Mouse (Mus musculus) forebrain, embryonic 11.5 days (tissue): ENCODE measurements around the gene Lpcat3. TPM values are rescaled to one million over a fixed set of nuclear protein-coding genes. Genes with fewer than 3 reads are reported as not detected.
"Not testable (repeated sequence)": the region's sequence is repeated elsewhere in the genome, so short reads cannot be mapped to it uniquely, and the experiment has no call there.

Experiments used
- ATAC-seq: fragments of 200-750 bp; cut with Nextera tagmentation; replicated peaks from 2 replicates; pipeline ENCODE4 v1.8.0; 2017; ENCODE audit warnings: moderate TSS enrichment; ENCODE audit not compliant: low FRiP score
- DNase-seq: peaks from one replicate; pipeline ENCODE4 v3.0.0-alpha.2; 2017; ENCODE audit warnings: low spot score
- H3K27ac ChIP-seq: fragments of 300-500 bp; sonication (generic); 2 replicates; pipeline ENCODE4 v1.5.1; 2014; ENCODE audit warnings: low read depth, low read length
- H3K27me3 ChIP-seq: fragments of 300-500 bp; sonication (generic); 2 replicates; pipeline ENCODE4 v1.6.1; 2014; ENCODE audit warnings: mild to moderate bottlenecking, low read length, mixed read lengths; ENCODE audit not compliant: control insufficient read depth, insufficient read depth
- H3K36me3 ChIP-seq: fragments of 300-500 bp; sonication (generic); 2 replicates; pipeline ENCODE4 v1.6.1; 2014; ENCODE audit warnings: mild to moderate bottlenecking, low read length, moderate library complexity, mixed read lengths; ENCODE audit not compliant: control insufficient read depth, insufficient read depth
- H3K4me1 ChIP-seq: fragments of 300-500 bp; sonication (generic); replicated peaks from 2 replicates; pipeline ENCODE4 v1.6.1; 2014; ENCODE audit warnings: low read length, mixed read lengths; ENCODE audit not compliant: control insufficient read depth, insufficient read depth
- H3K4me2 ChIP-seq: fragments of 300-500 bp; sonication (generic); 2 replicates; pipeline ENCODE4 v1.6.1; 2014; ENCODE audit warnings: low read depth, mild to moderate bottlenecking, low read length, moderate library complexity, mixed read lengths; ENCODE audit not compliant: severe bottlenecking
- H3K4me3 ChIP-seq: fragments of 300-500 bp; sonication (generic); 2 replicates; pipeline ENCODE4 v1.5.1; 2014; ENCODE audit warnings: low read depth, low read length
- H3K9ac ChIP-seq: fragments of 300-500 bp; sonication (generic); 2 replicates; pipeline ENCODE4 v1.6.1; 2014; ENCODE audit warnings: low read length
- H3K9me3 ChIP-seq: fragments of 300-500 bp; sonication (generic); 2 replicates; pipeline ENCODE4 v1.6.1; 2016; ENCODE audit warnings: low read length, mixed read lengths; ENCODE audit not compliant: control insufficient read depth
- WGBS: fragments of 180-500 bp; shearing (Covaris S2); extraction: QIAGEN DNeasy Blood & Tissue Kit; methylation state at CpG from one replicate; pipeline ENCODE4 v1.1.7; 2014; 5-methylcytosine and 5-hydroxymethylcytosine counted together
- polyA plus RNA-seq: library from polyadenylated mRNA; unstranded; fragments of >200 nt; fragmentation: Nextera tagmentation; extraction: Ambion mirVana; gene quantifications from 2 replicates; pipeline ENCODE4 v1.2.1, GENCODE M21; 2014

Lpcat3 gene
- polyA plus RNA-seq: 34.3 and 35.5 TPM in 2 replicates

- H3K36me3 ChIP-seq: no peaks in the 10 kb centered on the region
- H3K9ac ChIP-seq: peak within 1 kb of the TSS; percentile 67
- H3K27me3 ChIP-seq: no peaks in the 10 kb centered on the region
- no peaks in the 10 kb centered on the region for H3K9me3 ChIP-seq
- H3K4me1 ChIP-seq: 0 out of 2 replicates have a peak, but pooled peaks cover 2% of the 10 kb centered on the region
- peak within 1 kb of the TSS; percentile 59 for H3K4me3 ChIP-seq
- ATAC-seq (peak; percentile 98), DNase-seq (peak; percentile 99)
- WGBS: under 1% methylated on average over 84 of the region's 87 CpGs
- H3K4me2 ChIP-seq: peak within 1 kb of the TSS; percentile 60
- H3K27ac ChIP-seq: peak within 1 kb of the TSS; percentile 58; the same call in 1 of the 2 replicates
These were observed at the start of gene Lpcat3 for GRCm38 (mm10) chr6:124662477-124663423. TSS of gene Lpcat3 (plus strand) at chr6:124663027.

DNA sequence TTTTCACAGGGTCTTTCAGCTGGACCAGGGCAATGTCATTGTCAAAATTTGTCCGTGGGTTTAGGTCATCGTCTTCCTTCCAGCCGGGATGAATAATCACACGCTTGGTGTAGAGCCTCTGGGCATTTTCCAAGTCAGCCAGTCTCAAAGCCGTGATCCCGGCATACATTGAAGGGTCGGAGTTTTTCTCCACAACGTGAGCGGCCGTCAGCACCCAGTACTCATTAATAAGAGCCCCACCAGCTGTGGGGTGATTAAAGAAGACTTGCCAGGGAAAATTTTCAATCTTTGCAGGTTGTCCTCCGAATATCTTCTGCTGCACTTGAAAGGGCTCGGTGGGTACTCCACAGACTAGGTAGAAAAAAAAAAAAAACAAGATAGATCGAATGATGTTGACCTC, 37.2 kb upstream of the Lpcat3 start:
- 87% methylated on average over 13 of the region's 13 CpGs for WGBS
- DNase-seq: peak; percentile 36
- H3K36me3 ChIP-seq: no peaks in the 10 kb centered on the region

DNA sequence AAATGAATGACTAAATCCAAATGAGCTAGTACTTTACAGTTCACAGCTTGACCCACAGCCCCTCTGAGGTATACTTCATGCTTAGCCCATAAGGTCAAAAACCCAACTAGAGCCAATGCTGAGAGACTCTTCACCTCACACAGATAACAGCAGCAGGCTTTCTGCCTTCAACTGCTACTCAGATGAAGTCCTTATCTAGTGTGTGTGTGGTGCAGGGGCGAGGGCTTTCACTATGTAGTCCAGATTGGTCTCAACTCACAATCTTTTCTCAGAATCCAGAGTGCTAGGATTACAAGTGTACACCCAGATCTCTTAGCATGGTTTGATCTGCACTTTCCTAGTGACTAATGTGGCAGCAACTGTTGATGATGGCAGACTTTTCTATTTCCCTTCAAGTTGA, 36.6 kb upstream of the Lpcat3 start:
- H3K4me1 ChIP-seq, H3K4me3 ChIP-seq, H3K36me3 ChIP-seq, H3K9ac ChIP-seq, H3K9me3 ChIP-seq, H3K4me2 ChIP-seq, ATAC-seq, H3K27ac ChIP-seq, H3K27me3 ChIP-seq: not testable (repeated sequence)
- peak; percentile 6 for DNase-seq
- 47% methylated on average over 1 of the region's 1 CpGs for WGBS

More for the DNA sequence above, 37.2 kb upstream of the Lpcat3 start:
- no peak overlapping the region for H3K9ac ChIP-seq
- no peaks in the 10 kb centered on the region for H3K4me1 ChIP-seq
- H3K4me3 ChIP-seq: no peak overlapping the region
- H3K4me2 ChIP-seq: no peak overlapping the region
- ATAC-seq: no peak
- no peaks in the 10 kb centered on the region for H3K9me3 ChIP-seq
- H3K27me3 ChIP-seq: no peaks in the 10 kb centered on the region
- no peak overlapping the region for H3K27ac ChIP-seq

DNA sequence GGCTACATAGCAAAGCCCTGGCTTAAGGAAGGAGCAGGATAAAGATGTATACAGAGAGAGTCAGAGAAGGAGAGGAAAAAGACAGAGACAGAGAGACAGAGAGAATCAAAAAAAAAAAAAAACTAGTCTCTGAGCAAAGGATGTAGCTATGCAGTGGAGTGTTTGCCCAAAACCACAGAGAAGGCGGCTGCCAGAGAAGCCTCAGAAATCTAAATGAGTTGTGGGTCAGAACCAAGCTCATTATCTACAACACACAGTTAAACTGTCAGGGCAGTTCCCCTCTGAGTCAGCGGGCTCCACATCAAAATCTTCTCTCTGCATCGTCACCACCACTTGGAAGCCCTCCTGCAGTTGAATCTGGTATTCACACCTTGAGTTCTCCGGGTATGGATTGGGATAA, 32.1 kb upstream of the Lpcat3 start:
- no peak overlapping the region for H3K27ac ChIP-seq
- 74% methylated on average over 4 of the region's 4 CpGs for WGBS

DNA sequence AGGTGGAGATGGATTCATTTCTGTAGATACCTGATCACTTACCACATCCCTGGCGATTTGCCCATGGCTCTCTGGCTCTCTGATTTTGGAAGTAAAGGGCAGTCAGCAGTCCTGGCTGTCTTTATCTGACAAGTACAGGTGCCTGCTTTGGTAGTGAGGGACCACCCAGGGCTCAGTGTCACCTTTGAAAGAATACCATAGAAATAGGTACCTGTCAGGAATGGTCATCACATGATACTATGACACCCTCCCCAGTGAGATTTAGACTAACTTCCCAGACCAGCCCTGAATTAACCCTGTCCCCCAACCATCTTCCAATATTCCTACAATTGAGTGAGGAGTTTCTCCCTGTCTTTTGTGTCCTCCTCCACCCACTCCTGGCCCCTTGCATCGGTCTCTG, 26.8 kb upstream of the Lpcat3 start, which contains the start of gene C1s2:
C1s2 (minus strand) TSS at position 101 of the 400 bp plus-strand sequence.
- not testable (repeated sequence) for ATAC-seq, DNase-seq, H3K9ac ChIP-seq, H3K27me3 ChIP-seq, H3K27ac ChIP-seq, H3K4me2 ChIP-seq, H3K9me3 ChIP-seq, H3K4me1 ChIP-seq, H3K36me3 ChIP-seq, H3K4me3 ChIP-seq
- 80% methylated on average over 2 of the region's 2 CpGs for WGBS

More for the DNA sequence above, 32.1 kb upstream of the Lpcat3 start:
- no peaks in the 10 kb centered on the region for H3K4me1 ChIP-seq
- peak; percentile 10 for DNase-seq
- H3K36me3 ChIP-seq: no peaks in the 10 kb centered on the region
- no peak overlapping the region for H3K9ac ChIP-seq
- H3K4me3 ChIP-seq: no peak overlapping the region
- no peak for ATAC-seq
- no peaks in the 10 kb centered on the region for H3K9me3 ChIP-seq
- no peak overlapping the region for H3K4me2 ChIP-seq
- H3K27me3 ChIP-seq: no peaks in the 10 kb centered on the region

GRCm38 (mm10) chr6:124636858-124637460, 25.9 kb upstream of the Lpcat3 start:
- H3K27me3 ChIP-seq, H3K4me1 ChIP-seq, H3K36me3 ChIP-seq, ATAC-seq, H3K9ac ChIP-seq, H3K4me3 ChIP-seq, H3K9me3 ChIP-seq, H3K27ac ChIP-seq, H3K4me2 ChIP-seq: not testable (repeated sequence)
- 48% methylated on average over 6 of the region's 6 CpGs for WGBS
- peak; percentile 26 for DNase-seq

GRCm38 (mm10) chr6:124640041-124640440, 22.8 kb upstream of the Lpcat3 start:
- Histone ChIP-seq H3K9me3 (no peaks in the 10 kb centered on the region), H3K4me2 (no peak overlapping the region), H3K4me1 (no peaks in the 10 kb centered on the region), H3K27me3 (no peaks in the 10 kb centered on the region), H3K4me3 (no peak overlapping the region), H3K36me3 (no peaks in the 10 kb centered on the region), H3K9ac (no peak overlapping the region), H3K27ac (no peak overlapping the region)
- WGBS: 91% methylated on average over 3 of the region's 4 CpGs
- no peak for ATAC-seq
- no peak for DNase-seq

GRCm38 (mm10) chr6:124640997-124641396, 21.8 kb upstream of the Lpcat3 start:
- WGBS: 40% methylated on average over 8 of the region's 8 CpGs
- ATAC-seq: no peak
- peak; percentile 71 for DNase-seq

More at GRCm38 (mm10) chr6:124640997-124641396, 21.8 kb upstream of the Lpcat3 start:
- Histone ChIP-seq H3K4me2 (no peak overlapping the region), H3K9me3 (no peaks in the 10 kb centered on the region), H3K4me1 (no peaks in the 10 kb centered on the region), H3K27me3 (no peaks in the 10 kb centered on the region), H3K4me3 (no peak overlapping the region), H3K9ac (no peak overlapping the region), H3K36me3 (no peaks in the 10 kb centered on the region), H3K27ac (no peak overlapping the region)
